Mouse (Mus musculus): ENCODE measurements around the gene Ina. TPM values are rescaled to one million over a fixed set of nuclear protein-coding genes. Genes with fewer than 3 reads are reported as not detected.

Ina gene
- polyA plus RNA-seq, 1 experiment from 2014 or later, result 102 TPM

- no peak for DNase-seq (ENCODE audit: low spot score)
- Histone ChIP-seq H3K27ac (ENCODE audit: low read depth, low read length) (no peak overlapping the region), H3K9me3 (ENCODE audit: control insufficient read depth, low read length) (no peaks in the 10 kb centered on the region), H3K27me3 (ENCODE audit: control insufficient read depth, insufficient read depth, low read length) (no peaks in the 10 kb centered on the region), H3K4me1 (replicated peaks; ENCODE audit: control insufficient read depth, insufficient read depth, low read length) (peaks cover 8% of the 10 kb centered on the region; the same call in 1 of the 2 replicates), H3K36me3 (ENCODE audit: control insufficient read depth, insufficient read depth, low read length) (peaks cover 4% of the 10 kb centered on the region; the same call in 1 of the 2 replicates), H3K4me3 (ENCODE audit: low read depth, low read length) (no peak overlapping the region), H3K9ac (ENCODE audit: low read length) (no peak overlapping the region), H3K4me2 (ENCODE audit: low read depth, low read length, severe bottlenecking) (no peak overlapping the region)
- WGBS, result 84% methylated on average over 13 of the region's 13 CpGs
- no peak for ATAC-seq (replicated peaks; ENCODE audit: low FRiP score)
These were observed 32.8 kb downstream of the Ina start for GRCm38 (mm10) chr19:47047236-47047833.

- Histone ChIP-seq H3K4me1 (replicated peaks; ENCODE audit: control insufficient read depth, insufficient read depth, low read length) (peaks cover 8% of the 10 kb centered on the region; the same call in 1 of the 2 replicates), H3K9ac (ENCODE audit: low read length) (no peak overlapping the region), H3K4me2 (ENCODE audit: low read depth, low read length, severe bottlenecking) (peak overlapping the region; percentile 72), H3K27ac (ENCODE audit: low read depth, low read length) (no peak overlapping the region), H3K4me3 (ENCODE audit: low read depth, low read length) (peak overlapping the region; percentile 72; the same call in 1 of the 2 replicates), H3K27me3 (ENCODE audit: control insufficient read depth, insufficient read depth, low read length) (no peaks in the 10 kb centered on the region), H3K9me3 (ENCODE audit: control insufficient read depth, low read length) (no peaks in the 10 kb centered on the region), H3K36me3 (ENCODE audit: control insufficient read depth, insufficient read depth, low read length) (peaks cover 4% of the 10 kb centered on the region; the same call in 1 of the 2 replicates)
- no peak for ATAC-seq (replicated peaks; ENCODE audit: low FRiP score)
- no peak for DNase-seq (ENCODE audit: low spot score)
- WGBS, result 73% methylated on average over 4 of the region's 4 CpGs
These were observed 34.6 kb downstream of the Ina start for GRCm38 (mm10) chr19:47049061-47049460.

- WGBS, result 8% methylated on average over 7 of the region's 7 CpGs
- H3K4me3 ChIP-seq (ENCODE audit: low read depth, low read length), result peak overlapping the region; percentile 72
- DNase-seq (ENCODE audit: low spot score) (no peak), ATAC-seq (replicated peaks; ENCODE audit: low FRiP score) (peak; percentile 52; the same call in 1 of the 2 replicates)
- peaks cover 8% of the 10 kb centered on the region; the same call in 1 of the 2 replicates for H3K4me1 ChIP-seq (replicated peaks; ENCODE audit: control insufficient read depth, insufficient read depth, low read length)
- H3K9me3 ChIP-seq (ENCODE audit: control insufficient read depth, low read length), result no peaks in the 10 kb centered on the region
- H3K4me2 ChIP-seq (ENCODE audit: low read depth, low read length, severe bottlenecking), result peak overlapping the region; percentile 72
- H3K27ac ChIP-seq (ENCODE audit: low read depth, low read length), result peak overlapping the region; percentile 90
- H3K36me3 ChIP-seq (ENCODE audit: control insufficient read depth, insufficient read depth, low read length), result peaks cover 4% of the 10 kb centered on the region; the same call in 1 of the 2 replicates
- no peaks in the 10 kb centered on the region for H3K27me3 ChIP-seq (ENCODE audit: control insufficient read depth, insufficient read depth, low read length)
- peak overlapping the region; percentile 84 for H3K9ac ChIP-seq (ENCODE audit: low read length)
These were observed 35.3 kb downstream of the Ina start for GRCm38 (mm10) chr19:47049840-47050239.

GRCm38 (mm10) chr19:47050271-47051032 is 36.0 kb downstream of the Ina start, which contains the start of gene Pcgf6:
Gene Pcgf6, minus strand, starts transcription at chr19:47050906.
- H3K27ac ChIP-seq (ENCODE audit: low read depth, low read length), result peak within 1 kb of the TSS; percentile 90
- peaks cover 8% of the 10 kb centered on the region; the same call in 1 of the 2 replicates for H3K4me1 ChIP-seq (replicated peaks; ENCODE audit: control insufficient read depth, insufficient read depth, low read length)
- H3K36me3 ChIP-seq (ENCODE audit: control insufficient read depth, insufficient read depth, low read length), result peaks cover 4% of the 10 kb centered on the region; the same call in 1 of the 2 replicates
- DNase-seq (ENCODE audit: low spot score) (peak; percentile 90), ATAC-seq (replicated peaks; ENCODE audit: low FRiP score) (peak; percentile 90)
- H3K9me3 ChIP-seq (ENCODE audit: control insufficient read depth, low read length), result no peaks in the 10 kb centered on the region
- peak within 1 kb of the TSS; percentile 72 for H3K4me3 ChIP-seq (ENCODE audit: low read depth, low read length)
- no peaks in the 10 kb centered on the region for H3K27me3 ChIP-seq (ENCODE audit: control insufficient read depth, insufficient read depth, low read length)
- H3K4me2 ChIP-seq (ENCODE audit: low read depth, low read length, severe bottlenecking), result peak within 1 kb of the TSS; percentile 72
- WGBS, result under 1% methylated on average over 75 of the region's 75 CpGs
- peak within 1 kb of the TSS; percentile 84 for H3K9ac ChIP-seq (ENCODE audit: low read length)

GRCm38 (mm10) chr19:47052927-47053326 is 38.4 kb downstream of the Ina start:
- 87% methylated on average over 4 of the region's 4 CpGs for WGBS
- Histone ChIP-seq H3K4me2 (ENCODE audit: low read depth, low read length, severe bottlenecking) (no peak overlapping the region), H3K27ac (ENCODE audit: low read depth, low read length) (no peak overlapping the region), H3K9me3 (ENCODE audit: control insufficient read depth, low read length) (no peaks in the 10 kb centered on the region), H3K36me3 (ENCODE audit: control insufficient read depth, insufficient read depth, low read length) (no peaks in the 10 kb centered on the region), H3K27me3 (ENCODE audit: control insufficient read depth, insufficient read depth, low read length) (no peaks in the 10 kb centered on the region), H3K4me1 (replicated peaks; ENCODE audit: control insufficient read depth, insufficient read depth, low read length) (peaks cover 8% of the 10 kb centered on the region; the same call in 1 of the 2 replicates), H3K9ac (ENCODE audit: low read length) (no peak overlapping the region), H3K4me3 (ENCODE audit: low read depth, low read length) (no peak overlapping the region)
- DNase-seq (ENCODE audit: low spot score), result no peak
- no peak for ATAC-seq (replicated peaks; ENCODE audit: low FRiP score)

GRCm38 (mm10) chr19:47053471-47053870 is 39.0 kb downstream of the Ina start:
- Histone ChIP-seq H3K4me3 (ENCODE audit: low read depth, low read length) (no peak overlapping the region), H3K36me3 (ENCODE audit: control insufficient read depth, insufficient read depth, low read length) (no peaks in the 10 kb centered on the region), H3K4me2 (ENCODE audit: low read depth, low read length, severe bottlenecking) (no peak overlapping the region), H3K27me3 (ENCODE audit: control insufficient read depth, insufficient read depth, low read length) (no peaks in the 10 kb centered on the region), H3K9ac (ENCODE audit: low read length) (no peak overlapping the region), H3K27ac (ENCODE audit: low read depth, low read length) (no peak overlapping the region), H3K4me1 (replicated peaks; ENCODE audit: control insufficient read depth, insufficient read depth, low read length) (peaks cover 8% of the 10 kb centered on the region; the same call in 1 of the 2 replicates), H3K9me3 (ENCODE audit: control insufficient read depth, low read length) (no peaks in the 10 kb centered on the region)
- ATAC-seq (replicated peaks; ENCODE audit: low FRiP score) (no peak), DNase-seq (ENCODE audit: low spot score) (no peak)
- 85% methylated on average over 4 of the region's 4 CpGs for WGBS

GRCm38 (mm10) chr19:47057684-47058083 is 43.2 kb downstream of the Ina start:
- DNase-seq (ENCODE audit: low spot score) (no peak), ATAC-seq (replicated peaks; ENCODE audit: low FRiP score) (no peak)
- H3K27ac ChIP-seq (ENCODE audit: low read depth, low read length), result no peak overlapping the region
- H3K36me3 ChIP-seq (ENCODE audit: control insufficient read depth, insufficient read depth, low read length), result no peaks in the 10 kb centered on the region
- no peak overlapping the region for H3K4me2 ChIP-seq (ENCODE audit: low read depth, low read length, severe bottlenecking)
- H3K9me3 ChIP-seq (ENCODE audit: control insufficient read depth, low read length), result no peaks in the 10 kb centered on the region
- WGBS, result 69% methylated on average over 1 of the region's 1 CpGs
- no peak overlapping the region for H3K4me3 ChIP-seq (ENCODE audit: low read depth, low read length)
- H3K9ac ChIP-seq (ENCODE audit: low read length), result no peak overlapping the region
- H3K4me1 ChIP-seq (replicated peaks; ENCODE audit: control insufficient read depth, insufficient read depth, low read length), result no peaks in the 10 kb centered on the region
- H3K27me3 ChIP-seq (ENCODE audit: control insufficient read depth, insufficient read depth, low read length), result no peaks in the 10 kb centered on the region

- Histone ChIP-seq H3K4me2 (ENCODE audit: low read depth, low read length, severe bottlenecking) (no peak overlapping the region), H3K4me3 (ENCODE audit: low read depth, low read length) (no peak overlapping the region), H3K27ac (ENCODE audit: low read depth, low read length) (no peak overlapping the region), H3K27me3 (ENCODE audit: control insufficient read depth, insufficient read depth, low read length) (no peaks in the 10 kb centered on the region), H3K9me3 (ENCODE audit: control insufficient read depth, low read length) (no peaks in the 10 kb centered on the region), H3K36me3 (ENCODE audit: control insufficient read depth, insufficient read depth, low read length) (no peaks in the 10 kb centered on the region), H3K9ac (ENCODE audit: low read length) (no peak overlapping the region), H3K4me1 (replicated peaks; ENCODE audit: control insufficient read depth, insufficient read depth, low read length) (peaks cover 4% of the 10 kb centered on the region; the same call in 1 of the 2 replicates)
- 95% methylated on average over 3 of the region's 3 CpGs for WGBS
- DNase-seq (ENCODE audit: low spot score) (no peak), ATAC-seq (replicated peaks; ENCODE audit: low FRiP score) (no peak)
These were observed 51.4 kb downstream of the Ina start for GRCm38 (mm10) chr19:47065860-47066259.
